Mouse (Mus musculus) adrenal gland (tissue): ENCODE data around the gene Plod3.

ENCODE experiments used
- intact Hi-C: fragments of 180-260 bp; cut with DNase I; formaldehyde crosslinking; loops from one replicate; pipeline ENCODE4 v1.15.1; 2025

Gene Plod3

DNA sequence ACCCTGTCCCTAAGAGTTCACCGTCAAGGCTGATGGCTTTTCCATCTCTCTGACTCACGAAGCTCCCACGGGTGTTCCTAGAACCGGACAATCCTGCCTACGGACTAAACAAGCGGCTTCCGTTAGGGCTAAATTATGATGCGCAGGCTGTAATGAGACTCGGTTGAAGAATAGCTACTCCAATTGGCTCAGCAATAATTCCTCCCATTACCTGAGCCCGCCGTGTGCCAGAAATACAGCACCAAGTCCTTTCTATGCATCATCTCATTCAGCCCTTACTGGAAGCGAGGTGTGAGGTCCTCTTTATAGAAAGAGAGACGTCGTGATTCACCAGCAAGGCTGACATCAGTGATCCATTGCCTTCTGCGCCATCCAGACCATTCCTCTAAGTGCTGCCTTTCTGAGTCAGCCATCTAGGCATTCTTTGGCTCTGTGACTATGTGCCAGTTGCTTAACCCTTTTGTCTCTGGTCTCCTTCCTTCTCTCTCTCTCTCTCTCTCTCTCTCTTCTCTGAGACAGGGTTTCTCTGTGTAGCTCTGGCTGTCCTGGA is 25.7 kb downstream of the Plod3 start:
- intact Hi-C loops: loop anchor here (5.0 kb wide), 1 partner anchor 90 kb away; no protein-coding TSS in a partner anchor

GRCm38 (mm10) chr5:137015913-137016312 is 29.1 kb downstream of the Plod3 start:
- intact Hi-C loops: no loop called here

DNA sequence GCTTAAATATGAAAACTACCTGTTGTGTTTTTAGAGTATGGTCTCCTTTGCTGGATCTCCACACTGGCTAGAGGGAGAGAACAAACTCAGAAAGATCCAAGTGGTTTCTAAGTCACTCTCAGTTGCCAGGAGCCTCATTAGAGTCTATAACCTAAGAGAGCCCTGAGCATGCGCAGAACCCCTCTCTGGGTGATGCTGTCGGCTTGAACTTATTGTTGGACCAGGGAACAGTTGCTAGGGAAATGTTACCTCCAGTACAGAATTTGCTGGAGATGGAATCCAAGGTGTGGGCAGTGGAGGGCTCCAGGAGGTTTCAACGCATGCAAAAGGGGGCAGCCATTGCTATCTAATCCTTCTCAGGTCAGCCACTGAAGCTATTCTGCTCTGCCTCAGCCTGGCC is 37.5 kb downstream of the Plod3 start:
- intact Hi-C loops: loop anchor here (2.0 kb wide), 1 partner anchor 82 kb away; no protein-coding TSS in a partner anchor

- intact Hi-C loops: loop anchor here (2.0 kb wide), 1 partner anchor 82 kb away; no protein-coding TSS in a partner anchor
These were observed 38.3 kb downstream of the Plod3 start for GRCm38 (mm10) chr5:137025132-137025531.

GRCm38 (mm10) chr5:137026092-137026491 is 39.3 kb downstream of the Plod3 start, which contains the start of gene Vgf:
Gene Vgf (plus strand): TSS chr5:137026392.
- intact Hi-C loops: no loop called here

DNA sequence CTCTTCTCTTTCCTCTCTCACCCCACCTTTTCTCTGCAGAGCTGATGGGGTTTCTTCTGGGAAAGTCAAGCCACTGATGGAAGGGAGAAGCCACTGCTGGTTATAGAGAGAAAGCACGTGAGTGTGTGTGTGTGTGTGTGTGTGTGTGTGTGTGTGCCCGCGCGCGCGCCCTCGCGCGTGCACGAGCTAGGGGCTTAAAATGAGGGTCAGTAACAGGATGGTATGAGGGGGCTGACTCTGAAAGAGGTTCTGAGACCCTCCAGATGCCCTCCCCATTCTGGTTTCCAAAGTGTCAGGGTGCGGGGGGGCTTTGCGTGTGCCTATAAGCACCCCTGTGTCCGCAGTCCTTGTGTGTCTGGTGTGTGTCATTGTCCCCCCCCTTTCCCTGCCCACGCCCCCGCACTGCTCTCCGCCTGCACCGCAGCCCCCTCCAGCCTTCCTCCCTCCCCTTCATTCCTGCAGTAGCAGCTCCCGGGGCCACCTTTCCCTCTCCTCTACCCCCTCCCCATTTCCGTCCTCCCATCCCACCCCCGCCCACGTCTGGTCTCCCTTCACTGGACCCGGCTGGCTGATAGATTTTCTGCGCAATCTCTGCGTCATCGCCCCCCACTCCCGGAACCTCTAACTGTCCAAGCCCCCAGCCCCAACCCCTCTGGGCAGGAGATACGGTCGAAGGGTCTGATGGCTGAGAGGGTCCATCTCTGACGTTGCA is 41.9 kb downstream of the Plod3 start:
- intact Hi-C loops: no loop called here

DNA sequence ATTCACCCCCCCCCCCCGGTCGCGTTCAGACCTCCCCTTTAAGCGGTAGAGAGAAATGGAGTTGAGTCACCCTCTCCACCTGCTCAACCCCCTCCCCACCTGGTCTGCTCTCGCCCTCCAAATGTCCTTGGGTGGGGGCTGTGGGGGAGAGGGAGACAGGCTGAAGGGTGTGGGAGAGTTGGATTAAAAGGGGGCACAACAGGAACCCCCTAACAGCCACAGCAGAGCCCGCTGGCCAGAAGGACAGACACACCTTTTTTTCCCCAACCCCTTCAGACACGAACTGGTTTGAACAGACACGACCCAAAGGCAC is 42.4 kb downstream of the Plod3 start:
- intact Hi-C loops: no loop called here

DNA sequence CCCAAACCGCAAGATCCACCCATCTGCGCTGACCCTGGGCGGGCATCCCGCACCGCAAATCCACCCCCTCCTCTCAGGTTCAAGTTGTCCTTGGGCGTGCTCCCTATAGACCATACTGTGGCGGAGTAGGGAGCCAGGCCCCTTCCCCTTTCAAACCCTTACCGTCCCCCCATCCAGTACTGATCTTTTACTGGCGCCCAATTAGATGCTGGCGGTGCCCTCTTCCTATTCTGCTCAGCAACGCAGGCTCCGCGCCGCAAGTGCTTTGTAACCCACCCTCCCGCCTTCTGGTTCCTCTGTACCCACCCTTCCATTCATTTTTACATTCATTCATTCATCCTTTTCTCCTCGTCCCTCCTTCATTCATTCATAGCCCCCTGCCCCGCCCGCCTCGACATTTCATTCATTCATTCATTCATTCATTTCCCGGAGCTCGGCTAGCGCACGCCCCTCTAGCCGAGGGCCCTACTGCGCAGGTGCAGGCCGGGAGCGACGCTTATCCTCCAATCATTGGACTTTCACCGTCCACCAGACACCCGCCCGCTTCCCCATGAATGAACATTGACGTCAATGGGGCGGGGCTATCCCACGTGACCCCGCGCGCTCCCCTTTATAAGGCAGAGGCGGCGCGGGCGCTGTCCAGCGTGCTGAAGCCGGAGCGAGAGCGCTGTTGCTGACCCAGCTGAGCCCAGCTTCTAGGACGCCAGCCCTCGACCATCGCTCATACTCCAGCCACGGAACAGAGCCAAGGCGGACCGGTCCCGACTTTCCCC is 43.0 kb downstream of the Plod3 start:
- intact Hi-C loops: no loop called here

DNA sequence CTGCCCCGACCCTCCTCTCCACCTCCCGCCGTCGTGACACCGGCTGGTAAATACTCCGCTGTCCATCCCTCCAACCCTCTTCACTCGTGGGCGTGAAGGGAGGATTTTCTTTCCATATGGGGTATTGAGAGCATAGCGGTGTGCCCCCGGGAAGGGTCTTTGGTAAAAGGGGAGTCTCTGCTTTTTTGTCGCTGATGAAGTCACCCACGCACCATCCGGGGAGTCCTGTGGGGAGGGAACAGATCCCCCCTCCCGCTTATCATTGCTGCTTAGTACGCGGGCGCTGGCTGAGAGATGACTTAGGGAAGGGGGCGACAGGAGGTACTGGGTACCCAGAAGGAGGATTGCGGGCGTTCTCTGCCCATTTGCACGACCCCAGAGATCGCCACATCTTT is 43.6 kb downstream of the Plod3 start:
- intact Hi-C loops: no loop called here

- intact Hi-C loops: no loop called here
These were observed 44.5 kb downstream of the Plod3 start for GRCm38 (mm10) chr5:137031076-137032032.

DNA sequence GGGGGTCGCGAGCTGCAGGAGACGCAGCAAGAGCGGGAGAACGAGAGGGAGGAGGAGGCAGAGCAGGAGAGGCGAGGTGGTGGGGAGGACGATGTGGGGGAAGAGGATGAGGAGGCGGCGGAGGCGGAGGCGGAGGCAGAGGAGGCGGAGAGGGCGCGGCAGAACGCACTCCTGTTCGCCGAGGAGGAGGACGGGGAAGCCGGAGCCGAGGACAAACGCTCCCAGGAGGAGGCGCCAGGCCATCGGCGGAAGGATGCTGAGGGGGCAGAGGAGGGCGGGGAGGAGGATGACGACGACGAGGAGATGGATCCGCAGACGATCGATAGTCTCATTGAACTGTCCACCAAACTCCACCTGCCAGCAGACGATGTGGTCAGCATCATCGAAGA is 45.2 kb downstream of the Plod3 start:
- intact Hi-C loops: no loop called here

DNA sequence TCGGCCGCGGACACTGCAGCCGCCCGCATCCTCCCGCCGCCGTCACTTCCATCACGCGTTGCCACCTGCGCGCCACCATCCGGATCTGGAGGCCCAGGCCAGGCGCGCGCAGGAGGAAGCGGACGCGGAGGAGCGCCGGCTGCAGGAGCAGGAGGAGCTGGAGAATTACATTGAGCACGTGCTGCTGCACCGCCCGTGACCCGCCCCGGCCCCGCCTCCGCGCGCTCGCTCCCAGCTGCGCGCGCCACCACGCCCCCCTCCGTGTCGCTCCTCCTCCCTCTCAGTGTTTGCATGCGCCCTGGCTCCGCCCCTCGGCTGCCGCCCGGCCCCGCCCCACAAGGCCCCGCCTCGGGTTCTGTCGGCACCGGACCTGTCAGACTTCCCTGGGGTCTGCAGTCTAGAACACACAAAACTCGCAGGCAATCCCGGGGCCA is 45.8 kb downstream of the Plod3 start:
- intact Hi-C loops: no loop called here

GRCm38 (mm10) chr5:137036211-137036610 is 49.4 kb downstream of the Plod3 start:
- intact Hi-C loops: no loop called here

DNA sequence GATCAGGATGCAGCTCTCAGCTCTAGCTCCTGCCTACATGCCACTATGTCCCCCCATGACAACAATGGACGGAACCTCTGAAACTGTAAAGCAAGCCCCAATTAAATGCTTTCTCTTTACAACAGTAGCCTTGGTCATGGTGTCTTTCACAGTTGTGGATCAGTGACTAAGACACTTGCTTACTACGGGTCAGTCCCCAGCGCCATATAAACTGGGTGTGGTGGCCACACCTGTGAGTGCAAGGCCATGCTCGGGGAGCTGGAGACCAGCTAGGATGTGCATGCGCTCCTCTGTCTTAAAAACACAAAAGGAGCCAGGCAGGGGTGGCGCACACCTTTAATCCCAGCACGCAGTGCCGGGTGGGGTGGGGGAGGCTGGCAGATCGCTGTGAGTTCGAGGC is 52.6 kb downstream of the Plod3 start:
- intact Hi-C loops: no loop called here

DNA sequence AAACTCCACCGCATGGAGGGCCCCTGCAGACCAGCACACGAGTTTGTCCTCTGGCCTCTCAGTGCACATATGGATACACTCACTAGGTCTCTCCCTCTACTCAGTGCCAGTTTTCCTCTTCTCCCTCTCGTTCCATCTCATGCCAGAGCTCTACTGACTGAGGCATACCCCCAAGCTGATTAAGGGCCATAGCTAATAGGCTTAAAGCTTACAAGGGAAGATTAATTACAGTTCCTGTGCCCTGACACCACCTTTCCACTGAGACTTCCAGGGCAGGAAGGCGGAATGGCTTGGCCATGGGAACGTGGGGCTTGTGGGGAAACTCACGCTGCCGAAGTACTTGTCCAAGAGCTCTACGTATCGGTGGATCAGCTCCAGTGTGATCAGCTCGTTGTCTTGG is 54.6 kb downstream of the Plod3 start:
- intact Hi-C loops: no loop called here

GRCm38 (mm10) chr5:137043997-137044396 is 57.2 kb downstream of the Plod3 start:
- intact Hi-C loops: no loop called here

- intact Hi-C loops: no loop called here
These were observed 58.8 kb downstream of the Plod3 start, which contains the start of gene Ap1s1 for GRCm38 (mm10) chr5:137045402-137046323. Gene Ap1s1 (minus strand): TSS chr5:137046135.
